Mouse (Mus musculus) CD4-positive naive resting alpha-beta T cell, adult 57 days (primary cell): ENCODE measurements around the gene Large2. TPM values are rescaled to one million over a fixed set of nuclear protein-coding genes. Genes with fewer than 3 reads are reported as not detected.

Experiments used
- total RNA-seq: library from RNA; stranded (reverse); gene quantifications from one replicate; pipeline ENCODE4 v1.2.4, GENCODE M21; 2023

The Large2 gene
- total RNA-seq = 0.86 TPM

GRCm38 (mm10) chr2:92374514-92374913 lies at the start of gene Large2, which contains the start of gene Pex16:
TSS of gene Large2 (minus strand) at chr2:92374869.
TSS of gene Pex16 (plus strand) at chr2:92374676.

GRCm38 (mm10) chr2:92401091-92401561 lies 26.5 kb upstream of the Large2 start, which contains the start of gene Mapk8ip1:
TSS of gene Mapk8ip1 (minus strand) at chr2:92401263.

GRCm38 (mm10) chr2:92381901-92382588 lies 7.4 kb upstream of the Large2 start, which contains the start of gene 1700029I15Rik:
TSS of gene 1700029I15Rik (plus strand) at chr2:92382538.

Other genes with a start within 250 kb of the Large2 start
- 36.7 TPM for gene Pex16, start 193 bp downstream of the Large2 start, total RNA-seq
- gene 1700029I15Rik, start 7.7 kb upstream of the Large2 start, total RNA-seq = 7.4 TPM
- 0.53 TPM for gene Mapk8ip1, start 26.4 kb upstream of the Large2 start, total RNA-seq
- 29.4 TPM for gene Cry2, start 59.2 kb upstream of the Large2 start, total RNA-seq
- 28.1 TPM for gene Slc35c1, start 85.7 kb upstream of the Large2 start, total RNA-seq
- gene Chst1, start 224.8 kb upstream of the Large2 start, total RNA-seq = not detected